Mouse (Mus musculus) Patski (cell line): ENCODE measurements around the gene Slc22a20. TPM values are rescaled to one million over a fixed set of nuclear protein-coding genes. Genes with fewer than 3 reads are reported as not detected.

Experiments used
- ATAC-seq: fragments of 100-300 bp; one replicate; pipeline ENCODE4 v1.8.0; 2021
- CTCF ChIA-PET: fragments of 350-600 bp; sonication (Branson Sonifier 250); formaldehyde crosslinking; loops from one replicate; lab custom pipeline; 2022; ENCODE audit warnings: inconsistent platforms; lab: Charles Lee
- POLR2A ChIA-PET: fragments of 350-600 bp; sonication (Branson Sonifier 250); formaldehyde crosslinking; loops from one replicate; lab custom pipeline; 2022; ENCODE audit warnings: antibody characterized with exemption, inconsistent platforms; lab: Charles Lee
- DNase-seq: peaks from one replicate; pipeline ENCODE4 v3.0.0-alpha.2; 2011; ENCODE audit warnings: low read depth, low spot score
- H3K27me3 ChIP-seq: fragments of 371-371 bp; one replicate; pipeline ENCODE4 v1.5.1; 2021
- CTCF ChIP-seq: fragments of 100-300 bp; IDR thresholded peaks from one replicate; pipeline ENCODE4 v1.5.1; 2021
- in situ Hi-C: fragments of 300-500 bp; cut with MboI; formaldehyde crosslinking; loops from 3 replicates; pipeline ENCODE4 v1.11.1; 2018; ENCODE audit warnings: low pct_unique_long_range_greater_than_20kb, mixed read lengths
- polyA plus RNA-seq: library from polyadenylated mRNA; unstranded; gene quantifications from one replicate; pipeline ENCODE4 v1.2.3, GENCODE M21; 2021

The Slc22a20 gene
- polyA plus RNA-seq, 1 experiment from 2014 or later, result not detected

DNA sequence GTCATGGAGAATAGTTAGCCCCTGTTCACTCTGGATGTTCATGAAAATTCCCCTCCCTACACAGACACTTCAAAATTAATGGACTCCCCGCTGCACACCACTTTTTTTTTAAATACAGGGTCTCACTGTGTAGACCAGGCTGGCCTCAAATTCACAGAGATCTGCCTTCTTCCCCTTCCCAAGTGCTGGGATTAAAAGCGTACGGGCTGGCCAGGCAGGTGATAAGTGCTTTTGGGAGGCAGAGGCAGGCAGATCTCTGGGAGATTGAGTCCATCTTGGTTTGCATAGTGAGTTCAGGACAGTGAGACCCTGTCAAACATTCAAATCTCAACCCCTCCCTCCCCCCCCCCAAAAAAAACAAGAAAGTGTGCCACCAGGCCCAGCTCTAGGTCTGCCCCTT is 63.0 kb downstream of the Slc22a20 start:
- in situ Hi-C loops, result loop anchor here (5.0 kb wide), 2 partner anchors 39 to 94 kb away; partner anchors contain the start of genes Capn1 and Pola2
- POLR2A ChIA-PET, result interaction anchor here (0.6 to 2.8 kb wide), 5 partner anchors 11 to 169 kb away, joined by 3 to 25 read pairs (median 4); no protein-coding TSS in a partner anchor
- no peaks in the 10 kb centered on the region for H3K27me3 ChIP-seq
- no peak for TF ChIP-seq CTCF
- CTCF ChIA-PET, result interaction anchor here (0.7 to 5.9 kb wide), 7 partner anchors 8 to 95 kb away, joined by 3 to 100 read pairs (median 3); partner anchors contain the start of gene Capn1
- ATAC-seq (no peak), DNase-seq (no peak)

DNA sequence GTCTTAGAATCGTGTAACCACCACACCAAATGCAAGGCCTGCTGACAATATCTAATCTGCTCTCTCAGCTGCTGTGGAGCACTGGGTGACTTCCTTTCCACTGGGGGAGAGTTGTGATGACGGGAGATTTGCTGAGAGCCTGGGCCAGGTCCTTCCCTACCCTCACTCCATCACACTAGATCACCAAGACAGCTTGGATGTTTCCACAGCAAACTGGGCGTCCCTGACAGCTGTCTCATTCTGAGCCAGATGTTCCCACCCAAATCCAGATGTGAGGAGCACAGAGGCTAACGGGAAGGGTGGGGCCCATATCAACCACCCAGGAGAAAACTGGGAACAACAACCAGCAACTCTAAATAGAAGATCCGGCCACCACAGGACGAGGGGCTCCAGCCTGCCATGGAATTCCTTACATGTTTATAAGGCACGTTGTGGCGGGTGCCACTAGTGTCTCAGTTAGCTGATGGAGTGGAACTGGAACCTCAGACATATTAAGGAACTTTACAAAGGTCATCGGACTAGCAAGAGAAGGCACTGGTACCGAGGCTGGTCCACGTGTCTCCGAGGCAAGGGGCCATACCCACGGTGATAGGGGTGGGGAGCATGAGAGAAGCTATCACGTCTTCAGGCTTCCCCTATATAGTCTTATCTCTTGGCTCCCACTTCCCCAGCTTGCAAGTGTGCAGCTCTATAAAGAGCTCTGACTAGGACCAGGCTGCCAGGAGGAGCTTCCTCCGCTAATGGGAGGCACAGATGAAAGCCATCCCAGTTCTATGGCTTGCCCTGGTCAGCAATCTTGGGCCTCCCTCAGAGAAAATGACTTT is 63.6 kb downstream of the Slc22a20 start:
- in situ Hi-C loops, result loop anchor here (5.0 kb wide), 2 partner anchors 40 to 95 kb away; partner anchors contain the start of genes Capn1 and Pola2
- no peak for TF ChIP-seq CTCF
- H3K27me3 ChIP-seq, result no peaks in the 10 kb centered on the region
- no peak for DNase-seq
- ATAC-seq, result no peak
- ChIA-PET POLR2A (interaction anchor here (0.6 to 1.1 kb wide), 4 partner anchors 11 to 169 kb away, joined by 3 to 5 read pairs (median 4); no protein-coding TSS in a partner anchor), CTCF (interaction anchor here (1.3 to 5.9 kb wide), 4 partner anchors 22 to 96 kb away, joined by 3 to 100 read pairs (median 8); no protein-coding TSS in a partner anchor)

DNA sequence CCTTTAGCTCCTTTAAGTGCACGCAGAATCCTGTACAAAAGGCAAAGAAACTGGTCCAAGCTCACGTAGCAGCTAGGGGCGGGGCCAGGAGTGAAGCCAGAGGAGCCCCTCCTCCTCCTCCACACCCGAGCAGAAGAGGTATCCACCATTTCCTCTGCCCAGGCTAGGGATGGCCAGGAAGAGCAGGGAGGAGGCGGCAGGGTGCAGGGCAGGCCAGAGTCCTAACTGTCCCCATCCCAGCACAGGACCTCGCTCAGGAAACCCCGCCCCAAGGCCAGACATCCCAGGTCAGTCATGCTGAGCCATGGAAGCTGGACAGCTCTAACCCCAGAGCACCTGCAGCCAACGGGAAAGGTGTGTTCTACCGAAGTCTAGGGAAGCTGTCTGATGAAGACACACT is 64.2 kb downstream of the Slc22a20 start:
- DNase-seq (no peak), ATAC-seq (no peak)
- in situ Hi-C loops, result loop anchor here (5.0 kb wide), 2 partner anchors 41 to 96 kb away; partner anchors contain the start of genes Capn1 and Pola2
- H3K27me3 ChIP-seq, result no peaks in the 10 kb centered on the region
- POLR2A ChIA-PET, result interaction anchor here (1.0 to 1.1 kb wide), 2 partner anchors 10 to 95 kb away, joined by 3 to 5 read pairs; no protein-coding TSS in a partner anchor
- no peak for TF ChIP-seq CTCF
- CTCF ChIA-PET, result interaction anchor here (1.5 to 5.9 kb wide), 2 partner anchors 35 to 36 kb away, joined by 4 to 100 read pairs; no protein-coding TSS in a partner anchor

Other genes starting within 250 kb of the Slc22a20 start
- 747 TPM for gene Ltbp3, start 245.2 kb downstream of the Slc22a20 start, polyA plus RNA-seq
- gene Scyl1, start 214.7 kb downstream of the Slc22a20 start, polyA plus RNA-seq, result 117 TPM
- gene Frmd8, start 110.9 kb downstream of the Slc22a20 start, polyA plus RNA-seq, result 30.4 TPM
- 7.1 TPM for gene Slc25a45, start 108.3 kb downstream of the Slc22a20 start, polyA plus RNA-seq
- 1.2 TPM for gene Tigd3, start 92.0 kb downstream of the Slc22a20 start, polyA plus RNA-seq
- gene Dpf2, start 73.1 kb downstream of the Slc22a20 start, polyA plus RNA-seq, result 94.5 TPM
- gene Cdc42ep2, start 61.3 kb downstream of the Slc22a20 start, polyA plus RNA-seq, result 6.5 TPM
- 24.0 TPM for gene Pola2, start 21.9 kb downstream of the Slc22a20 start, polyA plus RNA-seq
- 70.4 TPM for gene Capn1, start 29.8 kb upstream of the Slc22a20 start, polyA plus RNA-seq
- 55.2 TPM for gene Syvn1, start 60.4 kb upstream of the Slc22a20 start, polyA plus RNA-seq
- gene Mrpl49, start 71.6 kb upstream of the Slc22a20 start, polyA plus RNA-seq, result 68.9 TPM
- 1,123 TPM for gene Fau, start 71.7 kb upstream of the Slc22a20 start, polyA plus RNA-seq
- 38.3 TPM for gene Znhit2, start 75.0 kb upstream of the Slc22a20 start, polyA plus RNA-seq
- gene Tm7sf2, start 82.2 kb upstream of the Slc22a20 start, polyA plus RNA-seq, result 21.5 TPM
- 63.3 TPM for gene Vps51, start 91.1 kb upstream of the Slc22a20 start, polyA plus RNA-seq
- gene Tmem262, start 93.9 kb upstream of the Slc22a20 start, polyA plus RNA-seq, result 0.15 TPM
- 0.83 TPM for gene Gm28374, start 96.1 kb upstream of the Slc22a20 start, polyA plus RNA-seq
- 59.4 TPM for gene Zfpl1, start 98.8 kb upstream of the Slc22a20 start, polyA plus RNA-seq
- 16.4 TPM for gene Cdca5, start 98.8 kb upstream of the Slc22a20 start, polyA plus RNA-seq
- 0.33 TPM for gene AC131692.1, start 108.3 kb upstream of the Slc22a20 start, polyA plus RNA-seq
- 0.54 TPM for gene Naaladl1, start 119.6 kb upstream of the Slc22a20 start, polyA plus RNA-seq
- 17.0 TPM for gene Sac3d1, start 132.5 kb upstream of the Slc22a20 start, polyA plus RNA-seq
- gene Snx15, start 142.2 kb upstream of the Slc22a20 start, polyA plus RNA-seq, result 40.4 TPM
- gene Batf2, start 154.8 kb upstream of the Slc22a20 start, polyA plus RNA-seq, result 0.08 TPM
- gene Arl2, start 155.4 kb upstream of the Slc22a20 start, polyA plus RNA-seq, result 122 TPM
- gene Majin, start 198.2 kb upstream of the Slc22a20 start, polyA plus RNA-seq, result not detected
- 0.26 TPM for gene Gpha2, start 240.2 kb upstream of the Slc22a20 start, polyA plus RNA-seq
- 172 TPM for gene Ppp2r5b, start 249.7 kb upstream of the Slc22a20 start, polyA plus RNA-seq